Mouse (Mus musculus) cerebellum, postnatal 36 days (tissue): ENCODE data around the gene Heatr6.

Source experiments
- DNase-seq, 2 experiments: peaks; one replicate each; pipeline ENCODE4 v3.0.0; 2021 to 2022; ENCODE audit warnings: mixed read lengths in 2 of 2

Heatr6 gene

DNA sequence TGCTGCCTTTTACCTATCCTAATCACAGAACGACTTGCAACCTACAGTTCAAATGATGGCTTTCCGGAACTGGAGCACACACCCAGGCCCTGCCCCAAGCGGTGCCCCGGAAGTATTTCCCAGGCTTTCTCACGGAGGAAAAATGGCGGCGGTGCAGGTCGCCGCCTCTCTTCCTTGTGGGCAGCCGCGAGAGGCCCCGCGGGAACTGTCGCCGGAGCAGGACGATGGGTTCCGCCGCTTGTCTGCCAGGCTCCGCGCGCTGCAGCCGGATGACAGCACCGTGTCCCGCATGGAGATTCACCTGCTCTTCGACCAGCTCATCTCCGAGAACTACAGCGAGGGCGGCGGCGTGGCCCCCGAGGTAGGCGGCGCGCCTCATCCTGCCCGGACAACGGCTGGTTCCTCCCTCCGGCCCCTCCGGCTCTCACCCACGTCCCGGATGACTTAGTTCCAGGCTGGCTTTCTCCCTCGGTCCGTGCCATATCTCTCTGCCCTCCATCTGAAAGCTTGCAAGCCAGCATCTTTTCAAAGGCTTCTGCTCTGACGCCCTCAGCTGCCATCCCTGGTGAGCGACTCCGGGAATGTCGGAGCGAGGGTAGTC is at the start of gene Heatr6:
Gene Heatr6 (plus strand): TSS at position 116 of the 601 bp plus-strand sequence.
- DNase-seq = peak; percentile 92 to 93

- no peak for DNase-seq
Observed at GRCm38 (mm10) chr11:83703705-83704104, 49.8 kb upstream of the Heatr6 start, which contains the start of gene Wfdc17. Gene Wfdc17 (plus strand): TSS chr11:83703991.

- DNase-seq = no peak
Observed at GRCm38 (mm10) chr11:83708715-83709114, 44.8 kb upstream of the Heatr6 start, which contains the start of gene Wfdc18. Gene Wfdc18 (plus strand): TSS chr11:83709015.

DNA sequence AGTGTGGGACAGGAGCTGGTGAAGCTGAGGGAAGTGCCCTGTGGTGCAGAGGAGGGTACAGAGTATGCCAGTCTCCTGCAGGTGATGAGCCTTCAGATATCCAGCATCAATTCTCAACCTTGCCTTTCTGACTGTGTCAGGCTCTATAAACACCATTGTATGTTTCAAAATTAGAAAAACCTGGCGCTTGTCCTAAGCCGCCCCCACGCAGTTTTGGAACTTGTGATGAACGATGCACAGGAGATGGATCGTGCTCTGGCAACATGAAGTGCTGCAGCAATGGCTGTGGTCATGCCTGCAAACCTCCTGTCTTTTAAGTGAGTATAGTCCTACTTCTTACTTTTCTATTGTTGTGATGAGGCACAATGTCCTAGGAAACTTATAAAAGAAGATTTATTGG is 43.8 kb upstream of the Heatr6 start:
- DNase-seq = no peak

DNA sequence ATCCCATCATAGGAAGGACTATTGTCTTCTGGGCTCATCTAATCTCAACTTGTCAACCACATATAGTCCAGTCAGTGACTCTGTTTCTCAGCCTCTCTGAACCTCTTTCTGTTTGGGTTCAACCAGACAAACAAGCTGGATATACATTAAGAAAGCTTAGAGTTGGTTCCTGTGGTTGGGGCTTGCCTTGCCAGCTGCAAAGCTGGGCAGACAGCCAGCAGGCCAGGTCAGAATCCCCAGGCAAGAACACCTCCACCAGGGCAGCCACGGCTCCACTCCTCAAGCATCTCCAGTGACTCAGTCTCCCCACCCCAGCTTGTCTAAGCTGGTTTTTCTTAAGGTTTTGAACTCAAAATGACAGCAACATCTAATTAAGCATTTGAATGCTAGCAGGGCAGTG is 40.8 kb upstream of the Heatr6 start:
- no peak for DNase-seq

- no peak for DNase-seq
Observed at GRCm38 (mm10) chr11:83713925-83714324, 39.6 kb upstream of the Heatr6 start.

DNA sequence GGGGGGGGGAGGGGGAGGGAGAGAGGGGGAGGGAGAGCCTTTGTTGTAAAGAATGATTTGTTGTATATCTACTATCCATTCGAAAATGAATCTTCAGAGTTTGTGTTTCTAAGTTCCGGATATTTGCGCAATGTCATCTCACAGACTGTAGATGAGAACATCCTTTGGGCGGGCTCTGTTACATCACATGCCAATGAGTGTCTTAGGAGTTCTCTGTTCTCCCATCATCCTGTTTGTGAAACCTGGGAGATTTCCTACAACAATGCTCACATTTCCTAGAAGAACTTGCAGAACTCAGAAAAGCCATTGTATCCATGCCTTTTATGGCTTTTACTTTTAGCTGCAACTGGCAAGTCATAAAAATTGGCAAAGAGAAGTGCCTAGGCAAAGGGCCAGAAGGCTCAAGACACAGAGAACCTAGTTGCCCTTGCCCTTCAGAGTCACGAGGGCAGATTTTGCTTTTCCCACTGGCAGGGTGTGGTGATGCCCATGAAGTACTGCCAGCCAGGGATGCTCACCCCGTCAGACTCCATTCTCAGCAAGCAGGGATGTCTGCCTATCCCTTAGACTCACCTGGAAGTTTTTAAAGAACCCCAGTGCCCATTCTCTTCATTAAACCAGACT is 36.3 kb upstream of the Heatr6 start:
- no peak for DNase-seq

DNA sequence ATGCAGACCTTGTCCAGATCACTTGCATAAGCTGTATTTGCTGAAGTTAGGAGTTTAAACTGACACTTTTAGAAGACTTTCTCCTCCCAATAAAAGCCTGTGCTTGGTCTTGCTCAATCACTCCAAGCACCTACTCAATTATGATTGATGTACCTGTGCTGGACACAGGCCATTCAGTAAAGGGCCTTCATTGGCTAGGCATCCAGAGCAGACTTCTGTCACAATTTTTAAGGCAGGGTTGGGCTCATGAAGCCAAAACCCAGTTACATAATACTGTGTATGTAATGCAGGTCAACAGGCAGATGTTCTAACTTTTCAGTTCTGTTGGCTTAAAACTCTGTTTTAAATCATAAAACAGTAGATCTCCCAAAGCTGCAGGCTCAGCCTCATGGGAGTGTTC is 32.7 kb upstream of the Heatr6 start:
- no peak for DNase-seq

DNA sequence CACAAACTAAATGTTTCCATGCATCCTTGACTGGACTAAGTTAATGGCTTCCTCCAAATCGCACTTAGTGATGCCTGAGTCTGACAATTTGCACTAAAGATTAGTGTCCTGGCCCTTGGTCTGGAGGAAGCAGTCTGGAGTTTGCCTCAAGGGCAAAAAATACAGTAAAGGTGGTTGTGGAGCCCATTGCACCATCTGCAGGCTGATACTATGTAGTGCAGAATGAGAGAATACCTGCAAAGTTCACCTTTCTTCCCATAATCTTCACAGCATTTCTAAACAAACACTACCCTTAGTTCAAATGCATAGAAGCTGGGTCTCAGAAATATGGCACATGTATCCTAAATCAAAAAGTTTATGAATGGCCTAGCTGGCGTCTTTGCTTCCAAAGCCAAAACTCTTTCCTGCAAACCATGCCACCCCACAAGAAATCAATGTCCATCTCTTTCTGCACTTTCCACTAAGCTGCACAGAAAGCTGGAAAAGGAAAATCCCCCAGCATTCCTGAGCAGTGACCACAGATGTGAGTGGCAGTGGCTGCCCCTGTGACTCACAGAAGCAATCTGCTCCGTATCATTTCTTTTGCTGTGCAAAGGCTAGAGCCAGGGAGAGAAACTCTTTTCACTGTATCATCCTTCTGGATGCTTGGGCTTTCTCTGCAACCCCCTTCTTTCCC is 24.6 kb upstream of the Heatr6 start:
- no peak for DNase-seq

DNA sequence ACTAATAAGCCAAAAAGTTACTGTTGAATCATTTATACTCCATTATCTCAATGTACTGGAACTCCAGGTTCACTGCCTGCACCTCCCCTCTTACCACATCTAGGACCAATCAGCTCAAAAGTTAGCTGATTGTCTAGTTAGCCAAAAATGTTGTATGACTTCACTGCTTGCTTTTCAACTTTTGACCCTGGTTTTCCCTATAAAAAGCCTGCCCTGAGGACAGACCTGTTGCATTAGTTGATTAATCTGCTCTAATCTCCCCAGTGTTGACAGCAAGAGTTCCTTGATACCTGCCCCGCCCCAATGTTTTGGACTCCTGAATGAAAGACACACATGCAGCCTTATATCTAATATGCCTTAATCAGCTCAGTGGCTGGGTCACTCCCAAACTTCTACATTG is 22.4 kb upstream of the Heatr6 start:
- DNase-seq = no peak

DNA sequence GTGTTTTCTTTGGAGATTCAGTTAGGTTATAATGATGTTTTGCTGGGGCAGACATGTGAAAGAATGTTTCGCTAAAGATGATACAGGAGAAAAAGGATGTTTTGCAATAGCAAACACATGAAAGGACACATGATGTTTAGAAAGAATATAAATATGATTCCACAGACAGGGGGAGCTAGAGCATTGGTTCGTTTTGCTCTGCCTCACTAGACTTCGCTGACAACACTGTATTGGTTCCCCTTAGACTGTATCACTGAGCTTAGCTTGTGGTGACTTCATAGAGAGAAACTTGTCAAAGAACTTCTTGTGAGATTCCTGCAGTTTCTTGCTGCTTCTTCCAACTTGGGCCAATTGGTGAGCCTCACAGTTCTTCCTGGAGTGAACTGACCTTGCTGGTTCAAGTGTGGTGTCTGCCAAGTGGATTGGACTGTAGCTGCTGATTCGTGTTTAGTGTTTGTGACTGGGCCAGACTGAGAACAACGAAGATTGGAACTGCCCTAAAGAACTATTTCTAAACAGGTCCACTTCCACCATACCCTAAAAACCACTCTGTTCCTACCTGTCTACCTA is 20.3 kb upstream of the Heatr6 start:
- DNase-seq = no peak

- no peak for DNase-seq
Observed at GRCm38 (mm10) chr11:83734215-83734614, 19.3 kb upstream of the Heatr6 start.

DNA sequence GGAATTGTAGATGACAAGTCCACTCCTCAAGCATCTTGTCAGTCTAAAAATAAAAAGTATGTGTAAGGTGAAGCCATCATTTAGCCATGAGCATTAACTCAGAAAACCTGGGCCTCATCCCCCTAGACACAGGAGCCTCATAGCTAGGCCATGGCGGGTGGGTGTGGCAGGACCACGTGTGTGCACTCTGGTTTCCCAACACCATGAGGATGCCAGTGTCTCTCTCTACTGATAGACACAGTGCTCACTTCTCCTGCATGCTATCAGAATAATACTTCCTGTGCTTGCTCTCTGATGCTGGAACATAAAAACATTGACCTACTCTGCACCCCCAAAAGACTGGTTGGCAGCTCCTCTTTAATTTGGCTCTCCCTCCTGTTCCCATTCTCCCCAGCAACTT is 17.6 kb upstream of the Heatr6 start:
- DNase-seq = no peak

DNA sequence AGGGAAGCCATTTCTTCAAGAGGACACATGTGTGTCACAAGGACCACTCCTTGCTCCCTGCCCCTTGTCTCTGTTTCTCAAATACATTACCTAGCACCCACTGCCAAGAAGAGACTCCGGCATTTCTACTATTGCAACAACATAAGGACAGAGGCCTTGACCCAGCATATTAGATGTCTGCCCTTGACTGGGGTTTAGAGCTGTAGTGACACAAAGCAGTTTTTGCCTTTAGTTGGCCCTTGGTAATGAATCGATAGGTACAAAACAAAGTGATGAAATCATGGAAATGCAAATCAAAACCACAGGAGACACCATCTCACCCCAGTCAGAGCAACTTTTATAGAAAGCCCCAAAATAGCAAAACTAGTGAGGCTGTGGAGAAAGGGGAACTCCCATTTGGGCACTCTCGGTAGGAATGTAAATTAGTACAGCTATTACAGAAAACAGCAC is 16.4 kb upstream of the Heatr6 start:
- DNase-seq = no peak

GRCm38 (mm10) chr11:83739241-83739640 is 14.3 kb upstream of the Heatr6 start:
- DNase-seq = peak; percentile 73 to 79

DNA sequence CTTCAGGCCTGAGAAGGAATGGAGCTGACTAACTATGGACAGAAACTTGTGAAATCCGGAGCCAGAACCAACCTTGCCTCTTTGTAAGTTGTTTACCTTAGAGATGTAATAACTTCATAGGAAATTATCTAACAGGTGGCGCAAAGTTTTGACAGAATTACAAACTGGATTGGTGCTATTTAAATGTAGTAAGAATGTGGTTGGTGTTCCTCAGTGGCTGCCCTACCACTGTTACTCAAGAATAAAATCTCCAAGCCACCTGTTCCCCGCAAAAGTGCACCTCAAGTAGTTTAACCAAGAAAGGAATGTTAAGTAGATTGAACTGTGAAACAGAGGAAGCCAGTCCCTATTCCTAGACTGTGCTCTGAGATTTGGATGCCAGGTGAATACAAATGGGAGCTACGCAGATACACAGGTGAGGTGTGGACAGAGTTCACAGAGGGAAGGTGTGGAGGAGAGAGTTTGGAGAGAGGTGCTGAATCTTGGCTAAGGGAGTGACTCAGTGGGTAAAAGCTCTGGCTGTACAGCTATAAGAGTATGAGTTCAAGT is 13.0 kb upstream of the Heatr6 start:
- no peak for DNase-seq

DNA sequence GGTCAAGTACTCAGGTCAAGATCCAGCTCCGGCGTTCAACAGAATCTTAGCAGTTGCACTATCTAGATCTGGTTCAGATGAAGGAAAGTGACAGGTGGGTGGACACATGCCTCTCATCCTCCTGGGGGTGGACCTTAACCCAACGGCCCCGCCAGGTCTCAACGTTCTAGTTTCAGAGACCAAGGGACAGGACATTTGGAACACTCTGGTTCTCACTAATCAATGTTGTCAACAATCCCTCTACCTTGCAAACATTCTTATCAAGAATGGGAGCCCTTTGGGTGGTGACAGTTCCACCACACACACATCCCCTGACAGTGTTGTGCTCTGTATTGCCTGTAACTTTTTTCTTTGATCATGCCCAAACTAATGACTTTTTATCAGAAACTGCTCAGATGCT is 11.7 kb upstream of the Heatr6 start:
- no peak for DNase-seq

- DNase-seq = no peak
Observed at GRCm38 (mm10) chr11:83742731-83743355, 10.7 kb upstream of the Heatr6 start.

DNA sequence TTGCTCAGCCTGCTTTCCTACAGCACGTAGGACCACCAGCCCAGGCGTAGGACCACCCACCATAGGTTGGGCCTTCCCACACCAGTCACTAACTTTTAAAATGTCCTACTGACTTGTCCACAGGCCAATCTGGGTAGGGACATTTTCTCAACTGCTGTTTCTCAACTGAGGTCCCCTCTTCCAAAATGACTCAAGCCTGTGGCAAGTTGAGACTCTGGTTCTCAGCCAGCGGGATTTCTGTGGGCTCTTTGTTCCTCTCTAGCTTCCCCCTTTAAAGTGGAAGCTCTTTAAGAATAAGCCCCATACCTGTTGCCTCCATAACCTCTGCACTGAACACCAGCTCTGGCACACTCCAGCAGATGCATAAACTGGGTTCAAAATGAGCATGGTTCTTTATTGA is 10.0 kb upstream of the Heatr6 start:
- no peak for DNase-seq

- no peak for DNase-seq
Observed at GRCm38 (mm10) chr11:83746152-83746551, 7.3 kb upstream of the Heatr6 start.

GRCm38 (mm10) chr11:83746681-83747080 is 6.8 kb upstream of the Heatr6 start, which contains the start of gene Wfdc21:
Gene Wfdc21 (plus strand): TSS chr11:83746940.
- DNase-seq = no peak

GRCm38 (mm10) chr11:83747376-83748265 is 5.9 kb upstream of the Heatr6 start:
- no peak for DNase-seq
